Mouse (Mus musculus) lung, embryonic 14.5 days (tissue): ENCODE measurements at regions not wholly inside any gene's neighbourhood (a gene's known extent, or its start where the extent isn't known, plus 50 kb on each side); places are given as distances from the start of the nearest gene placed in this dataset.

Experiments
- ATAC-seq: fragments of 200-750 bp; cut with Nextera tagmentation; 2 replicates; pipeline ENCODE4 v1.8.0; 2017; ENCODE audit warnings: mild to moderate bottlenecking, moderate TSS enrichment, moderate library complexity; ENCODE audit not compliant: insufficient read depth
- DNase-seq: peaks from one replicate; pipeline ENCODE4 v3.0.0-alpha.2; 2015
- H3K27ac ChIP-seq: fragments of 300-500 bp; sonication (generic); 2 replicates; pipeline ENCODE4 v1.5.1; 2014; ENCODE audit warnings: low read depth, mild to moderate bottlenecking, moderate library complexity
- H3K27me3 ChIP-seq: fragments of 300-500 bp; sonication (generic); 2 replicates; pipeline ENCODE4 v1.6.1; 2014; ENCODE audit warnings: low read length, control low read depth; ENCODE audit not compliant: insufficient read depth
- H3K36me3 ChIP-seq: fragments of 300-500 bp; sonication (generic); 2 replicates; pipeline ENCODE4 v1.6.1; 2014; ENCODE audit warnings: control low read depth; ENCODE audit not compliant: insufficient read depth
- H3K4me1 ChIP-seq: fragments of 300-500 bp; sonication (generic); 2 replicates; pipeline ENCODE4 v1.6.1; 2014; ENCODE audit warnings: antibody characterized with exemption, control low read depth; ENCODE audit not compliant: insufficient read depth
- H3K4me2 ChIP-seq: fragments of 300-500 bp; sonication (generic); 2 replicates; pipeline ENCODE4 v1.6.1; 2014; ENCODE audit warnings: mild to moderate bottlenecking
- H3K4me3 ChIP-seq: fragments of 300-500 bp; sonication (generic); 2 replicates; pipeline ENCODE4 v1.5.1; 2014; ENCODE audit warnings: low read depth, low read length
- H3K9ac ChIP-seq: fragments of 300-500 bp; sonication (generic); 2 replicates; pipeline ENCODE4 v1.6.1; 2014
- H3K9me3 ChIP-seq: fragments of 300-500 bp; sonication (generic); 2 replicates; pipeline ENCODE4 v1.6.1; 2016; ENCODE audit warnings: low read depth, low read length, control low read depth
- CTCF ChIP-seq: IDR thresholded peaks from 2 replicates; pipeline ENCODE4 v1.5.1; 2016; ENCODE audit warnings: antibody characterized with exemption, low read depth
- WGBS: fragments of 180-500 bp; shearing (Covaris S2); extraction: QIAGEN DNeasy Blood & Tissue Kit; methylation state at CpG from one replicate; pipeline ENCODE4 v1.1.7; 2014; 5-methylcytosine and 5-hydroxymethylcytosine counted together

DNA sequence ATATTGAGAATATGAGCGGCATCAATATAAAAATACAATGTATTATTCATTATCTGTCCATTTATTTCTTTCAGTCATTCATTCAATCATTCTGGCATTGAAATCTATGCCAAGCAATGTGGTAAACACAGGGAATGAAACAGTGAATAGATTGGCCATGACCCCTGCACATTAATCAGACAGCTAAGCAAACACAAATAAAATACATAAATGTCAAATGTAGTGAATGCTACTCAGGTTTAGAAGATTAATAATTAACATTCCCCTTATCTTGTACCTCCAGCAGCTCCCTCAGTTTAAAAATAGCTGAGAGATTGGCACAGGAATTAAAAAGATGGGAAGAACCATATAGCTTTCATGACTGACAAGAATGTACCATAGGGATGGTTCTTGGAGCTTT lies 77.0 kb upstream of the Dazl start:
- Histone ChIP-seq H3K36me3 (no peaks in the 10 kb centered on the region), H3K27me3 (no peaks in the 10 kb centered on the region), H3K4me1 (no peaks in the 10 kb centered on the region), H3K4me3 (no peak overlapping the region), H3K9ac (no peak overlapping the region), H3K9me3 (no peaks in the 10 kb centered on the region), H3K27ac (no peak overlapping the region), H3K4me2 (no peak overlapping the region)
- DNase-seq, result no peak
- 84% methylated on average over 1 of the region's 1 CpGs for WGBS
- no peak for ATAC-seq
- TF ChIP-seq CTCF, result no peak

DNA sequence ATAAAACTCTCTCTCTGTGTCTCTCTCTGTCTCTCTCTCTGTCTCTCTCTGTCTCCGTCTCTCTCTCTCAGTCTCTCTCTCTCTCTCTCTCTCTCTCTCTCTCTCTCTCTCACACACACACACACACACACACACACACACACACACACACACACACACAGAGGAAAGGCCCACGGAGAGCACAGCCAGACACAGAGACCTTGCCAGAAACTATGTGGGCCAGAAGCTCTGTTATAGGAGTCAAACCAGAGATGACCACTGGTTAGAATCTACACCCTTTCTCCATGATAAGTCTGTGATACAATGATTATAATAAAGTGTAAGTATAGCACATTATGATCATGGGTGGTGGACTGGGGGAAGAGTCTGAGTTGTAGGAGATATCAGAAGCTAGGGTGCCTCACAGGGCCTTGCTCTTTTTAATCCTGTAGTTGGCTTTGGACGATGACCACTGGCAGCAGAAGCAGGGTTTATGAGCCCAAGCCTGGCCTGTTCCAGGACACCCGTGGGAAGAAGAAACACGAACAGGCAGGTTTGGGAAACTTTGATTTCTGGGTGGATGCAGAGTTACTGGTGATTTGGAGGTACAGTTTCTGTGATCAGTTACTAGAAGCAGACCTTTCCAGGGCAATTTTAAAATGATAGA lies 80.2 kb upstream of the Dazl start:
- Histone ChIP-seq H3K36me3 (no peaks in the 10 kb centered on the region), H3K4me3 (no peak overlapping the region), H3K27me3 (no peaks in the 10 kb centered on the region), H3K9me3 (no peaks in the 10 kb centered on the region), H3K9ac (no peak overlapping the region), H3K4me2 (no peak overlapping the region), H3K4me1 (no peaks in the 10 kb centered on the region), H3K27ac (no peak overlapping the region)
- DNase-seq, result no peak
- WGBS, result 72% methylated on average over 5 of the region's 5 CpGs
- TF ChIP-seq CTCF, result no peak
- ATAC-seq, result no peak

DNA sequence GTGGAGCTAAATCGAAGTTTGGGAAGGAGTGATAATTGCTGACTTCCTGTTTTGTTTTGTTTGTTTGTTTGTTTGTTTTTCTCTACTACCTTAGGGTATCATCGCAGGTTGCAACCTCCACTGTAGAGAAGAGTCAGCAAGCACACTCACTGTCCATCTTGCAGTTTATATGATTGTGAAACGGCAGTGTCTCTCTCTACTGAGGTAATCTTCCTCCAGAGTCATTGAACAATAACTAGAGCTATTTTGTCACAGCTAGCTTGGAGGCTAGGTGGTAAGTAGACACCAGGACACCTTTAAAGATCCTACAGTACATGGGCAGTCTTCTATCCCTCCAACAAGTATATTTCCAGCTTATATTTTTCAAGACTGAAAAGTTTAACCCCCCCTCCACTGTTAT lies 82.0 kb upstream of the Dazl start:
- Histone ChIP-seq H3K4me3 (no peak overlapping the region), H3K9me3 (no peaks in the 10 kb centered on the region), H3K36me3 (no peaks in the 10 kb centered on the region), H3K4me1 (no peaks in the 10 kb centered on the region), H3K9ac (no peak overlapping the region), H3K4me2 (no peak overlapping the region), H3K27ac (no peak overlapping the region), H3K27me3 (no peaks in the 10 kb centered on the region)
- no peak for DNase-seq
- 74% methylated on average over 3 of the region's 3 CpGs for WGBS
- no peak for TF ChIP-seq CTCF
- ATAC-seq, result no peak

DNA sequence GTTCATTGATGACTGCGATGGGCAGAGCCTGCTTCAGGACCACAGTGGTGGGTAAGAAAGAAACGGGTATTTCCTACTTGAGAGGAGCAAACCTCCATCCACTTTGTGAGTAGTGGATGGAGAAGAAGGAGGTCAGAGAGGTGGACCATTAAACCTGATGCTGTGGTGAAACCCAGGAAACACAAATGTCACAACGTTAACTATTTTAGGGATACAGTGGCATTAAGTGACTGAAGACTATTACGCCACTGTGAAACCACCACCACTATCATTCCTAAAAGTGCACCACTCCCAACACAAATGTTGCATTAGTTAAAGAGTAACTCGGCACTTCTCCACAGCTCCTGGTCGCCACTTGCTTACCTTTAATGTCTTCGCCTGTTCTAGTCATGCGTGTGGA lies 83.3 kb upstream of the Dazl start:
- TF ChIP-seq CTCF, result no peak
- WGBS, result 91% methylated on average over 8 of the region's 8 CpGs
- no peak for ATAC-seq

DNA sequence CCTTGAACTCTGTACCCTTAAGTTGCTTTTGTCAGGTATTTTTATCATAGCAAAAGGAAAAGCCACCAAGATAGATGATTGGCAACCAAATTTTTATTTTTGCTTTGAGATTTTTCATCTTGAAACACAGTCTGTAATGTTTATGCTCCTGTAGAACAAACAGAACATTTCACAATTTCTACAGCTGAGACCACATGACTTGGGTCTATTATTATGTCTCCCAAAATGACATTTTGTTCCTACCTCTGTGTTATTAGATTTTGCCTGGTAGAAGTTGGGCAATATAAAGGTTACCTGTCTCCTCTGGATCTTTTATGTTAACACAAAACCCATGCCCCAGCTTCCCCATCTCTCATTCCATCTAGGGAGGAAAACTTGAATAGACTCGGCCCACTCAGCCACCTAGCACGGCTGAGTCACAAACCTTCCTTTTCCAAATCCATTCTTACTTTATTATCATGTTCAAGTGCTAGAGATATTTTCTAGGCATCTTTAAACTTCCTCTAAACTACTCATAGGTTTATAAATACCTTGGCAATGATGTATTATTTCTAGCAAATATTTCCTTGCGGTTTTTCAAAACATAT lies 84.8 kb upstream of the Dazl start:
- Histone ChIP-seq H3K4me3 (no peak overlapping the region), H3K4me1 (no peaks in the 10 kb centered on the region), H3K27ac (no peak overlapping the region), H3K27me3 (no peaks in the 10 kb centered on the region), H3K4me2 (no peak overlapping the region), H3K9ac (no peak overlapping the region), H3K9me3 (no peaks in the 10 kb centered on the region), H3K36me3 (no peaks in the 10 kb centered on the region)
- DNase-seq (no peak), ATAC-seq (no peak)
- WGBS, result 86% methylated on average over 3 of the region's 3 CpGs
- no peak for TF ChIP-seq CTCF

More for the DNA sequence above, 83.3 kb upstream of the Dazl start:
- H3K27ac ChIP-seq, result no peak overlapping the region
- no peaks in the 10 kb centered on the region for H3K36me3 ChIP-seq
- no peak overlapping the region for H3K9ac ChIP-seq
- no peaks in the 10 kb centered on the region for H3K4me1 ChIP-seq
- no peak overlapping the region for H3K4me3 ChIP-seq
- no peak for DNase-seq
- H3K4me2 ChIP-seq, result no peak overlapping the region
- H3K9me3 ChIP-seq, result no peaks in the 10 kb centered on the region
- H3K27me3 ChIP-seq, result no peaks in the 10 kb centered on the region

DNA sequence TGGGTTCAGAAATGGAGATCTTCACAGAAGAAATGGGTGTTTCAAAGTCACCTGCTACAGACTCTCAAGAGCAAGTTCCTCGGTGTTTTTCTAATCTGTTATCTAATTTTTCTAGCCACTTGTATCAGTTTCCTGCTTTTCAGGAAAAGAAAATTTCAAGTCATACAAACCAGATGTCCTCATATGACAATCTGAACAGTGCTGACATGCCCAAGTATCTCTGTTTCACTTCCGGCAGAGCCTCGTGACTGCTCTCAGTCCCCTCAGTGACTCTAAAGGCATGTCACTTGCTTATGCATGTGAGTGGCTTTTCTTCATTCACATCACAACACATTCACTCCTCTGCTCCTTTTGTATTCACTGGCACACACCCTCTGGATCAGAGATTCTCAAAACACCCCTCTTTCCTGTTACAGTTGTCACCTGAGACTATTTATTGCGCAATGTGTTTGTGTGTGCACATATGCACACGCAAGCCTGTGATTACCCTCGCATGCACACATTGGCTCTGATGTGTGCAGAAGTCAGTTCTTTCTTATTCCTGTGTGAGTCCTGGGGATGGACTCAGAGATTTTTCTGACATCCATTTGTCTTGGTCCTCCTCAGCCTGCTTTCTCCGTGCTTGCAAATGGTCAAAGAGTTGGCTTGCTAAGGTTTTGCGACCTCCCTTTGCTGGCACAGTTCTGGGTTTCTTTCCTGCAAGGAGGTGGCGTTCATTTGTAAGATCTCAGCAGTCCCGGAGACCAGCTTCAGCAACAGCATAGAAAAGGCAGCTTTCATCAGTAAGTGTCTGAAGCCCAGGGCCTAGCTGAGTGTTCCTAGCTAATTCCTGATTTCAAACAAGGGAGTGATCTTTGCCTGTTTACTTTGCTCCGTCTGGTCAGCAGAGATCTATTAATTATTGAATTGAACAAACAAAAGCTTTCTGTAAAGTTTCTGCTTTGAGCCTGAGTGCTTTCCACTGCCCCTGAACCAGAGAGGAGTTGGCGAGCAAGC lies 95.6 kb upstream of the Dazl start:
- peak overlapping the region; percentile 32; the same call in 1 of the 2 replicates for H3K27ac ChIP-seq
- peaks cover 12% of the 10 kb centered on the region; the same call in 1 of the 2 replicates for H3K4me1 ChIP-seq
- peak; percentile 29; the same call in 1 of the 2 replicates for ATAC-seq
- H3K9ac ChIP-seq, result no peak overlapping the region
- no peaks in the 10 kb centered on the region for H3K36me3 ChIP-seq
- H3K4me3 ChIP-seq, result no peak overlapping the region
- H3K9me3 ChIP-seq, result no peaks in the 10 kb centered on the region
- no peaks in the 10 kb centered on the region for H3K27me3 ChIP-seq
- TF ChIP-seq CTCF, result no peak
- DNase-seq, result peak; percentile 18
- 56% methylated on average over 12 of the region's 12 CpGs for WGBS
- no peak overlapping the region for H3K4me2 ChIP-seq

DNA sequence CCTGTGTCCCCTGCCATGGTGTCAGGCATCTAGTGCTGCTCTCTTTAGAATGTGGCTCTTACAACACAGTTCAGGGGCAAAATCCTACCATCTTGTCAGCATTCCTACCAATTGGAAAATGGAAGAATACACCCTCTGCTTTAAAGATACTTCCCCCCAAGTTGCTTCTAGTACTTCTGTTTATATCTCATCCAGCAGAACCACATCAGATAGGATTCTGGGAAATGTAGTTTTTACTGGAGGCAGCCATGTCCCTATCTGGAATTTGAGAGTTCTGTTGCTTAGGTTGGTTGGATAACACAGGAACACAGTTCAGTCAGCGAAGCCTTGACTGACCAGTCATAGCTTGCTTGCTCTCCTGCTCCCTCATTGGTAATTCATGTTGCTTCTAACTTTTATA lies 96.7 kb upstream of the Dazl start:
- 68% methylated on average over 1 of the region's 1 CpGs for WGBS
- Histone ChIP-seq H3K9me3 (no peaks in the 10 kb centered on the region), H3K9ac (no peak overlapping the region), H3K27me3 (no peaks in the 10 kb centered on the region), H3K4me2 (no peak overlapping the region), H3K27ac (no peak overlapping the region), H3K36me3 (no peaks in the 10 kb centered on the region), H3K4me1 (peaks cover 14% of the 10 kb centered on the region; the same call in 1 of the 2 replicates), H3K4me3 (no peak overlapping the region)
- peak; percentile 48 for DNase-seq
- no peak for ATAC-seq
- TF ChIP-seq CTCF, result no peak
